Mouse (Mus musculus): Measurements from ENCODE around the gene Fam129a. TPM values are rescaled to one million over a fixed set of nuclear protein-coding genes. Genes with fewer than 3 reads are reported as not detected.
"Not testable (repeated sequence)": the region's sequence is repeated elsewhere in the genome, so short reads cannot be mapped to it uniquely, and the experiment has no call there.

The Fam129a gene
- polyA plus RNA-seq, 1 experiment from 2014 or later: 1.9 TPM

- ATAC-seq (ENCODE audit: insufficient read depth, low FRiP score, low TSS enrichment): no peak
Measured at GRCm38 (mm10) chr1:151689561-151689960, 118.6 kb downstream of the Fam129a start.

DNA sequence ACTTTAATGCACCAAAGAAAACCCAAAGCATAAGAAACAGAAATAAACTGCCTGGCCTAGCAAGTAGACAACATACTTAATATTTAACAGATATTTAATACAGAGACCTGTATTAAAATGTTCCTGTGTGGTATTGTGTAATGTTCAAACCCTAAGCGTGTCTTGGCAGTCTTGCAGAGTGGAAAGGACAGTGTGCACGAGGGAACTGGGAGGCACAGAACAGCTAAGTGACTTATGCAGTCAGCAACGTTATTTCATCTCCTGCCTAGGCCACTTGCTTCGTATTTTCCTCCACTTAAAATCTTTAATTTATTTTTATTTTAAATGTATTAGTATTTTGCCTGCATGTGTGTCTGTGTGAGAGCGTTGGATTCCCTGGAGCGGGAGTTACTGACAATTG, 119.1 kb downstream of the Fam129a start:
- 88% methylated on average over 6 of the region's 6 CpGs for WGBS
- Histone ChIP-seq H3K9me3 (ENCODE audit: control insufficient read depth, low read length) (no peaks in the 10 kb centered on the region), H3K4me3 (ENCODE audit: low read depth, low read length) (no peak overlapping the region), H3K27me3 (ENCODE audit: control insufficient read depth, insufficient read depth, low read length) (no peaks in the 10 kb centered on the region), H3K27ac (ENCODE audit: low read depth, low read length) (no peak overlapping the region), H3K4me1 (ENCODE audit: control insufficient read depth, insufficient read depth, low read length) (no peaks in the 10 kb centered on the region; the same call in 1 of the 2 replicates), H3K9ac (ENCODE audit: low read length) (no peak overlapping the region), H3K4me2 (ENCODE audit: low read depth) (no peak overlapping the region), H3K36me3 (ENCODE audit: control insufficient read depth, insufficient read depth, low read length) (no peaks in the 10 kb centered on the region)
- no peak for DNase-seq (ENCODE audit: low spot score)
- no peak for ATAC-seq (ENCODE audit: insufficient read depth, low FRiP score, low TSS enrichment)

More at GRCm38 (mm10) chr1:151689561-151689960, 118.6 kb downstream of the Fam129a start:
- Histone ChIP-seq H3K27ac (ENCODE audit: low read depth, low read length) (no peak overlapping the region), H3K4me1 (ENCODE audit: control insufficient read depth, insufficient read depth, low read length) (no peaks in the 10 kb centered on the region; the same call in 1 of the 2 replicates), H3K4me3 (ENCODE audit: low read depth, low read length) (no peak overlapping the region), H3K27me3 (ENCODE audit: control insufficient read depth, insufficient read depth, low read length) (no peaks in the 10 kb centered on the region), H3K4me2 (ENCODE audit: low read depth) (no peak overlapping the region), H3K36me3 (ENCODE audit: control insufficient read depth, insufficient read depth, low read length) (no peaks in the 10 kb centered on the region), H3K9me3 (ENCODE audit: control insufficient read depth, low read length) (no peaks in the 10 kb centered on the region), H3K9ac (ENCODE audit: low read length) (no peak overlapping the region)
- DNase-seq (ENCODE audit: low spot score): no peak
- WGBS: 79% methylated on average over 8 of the region's 8 CpGs

DNA sequence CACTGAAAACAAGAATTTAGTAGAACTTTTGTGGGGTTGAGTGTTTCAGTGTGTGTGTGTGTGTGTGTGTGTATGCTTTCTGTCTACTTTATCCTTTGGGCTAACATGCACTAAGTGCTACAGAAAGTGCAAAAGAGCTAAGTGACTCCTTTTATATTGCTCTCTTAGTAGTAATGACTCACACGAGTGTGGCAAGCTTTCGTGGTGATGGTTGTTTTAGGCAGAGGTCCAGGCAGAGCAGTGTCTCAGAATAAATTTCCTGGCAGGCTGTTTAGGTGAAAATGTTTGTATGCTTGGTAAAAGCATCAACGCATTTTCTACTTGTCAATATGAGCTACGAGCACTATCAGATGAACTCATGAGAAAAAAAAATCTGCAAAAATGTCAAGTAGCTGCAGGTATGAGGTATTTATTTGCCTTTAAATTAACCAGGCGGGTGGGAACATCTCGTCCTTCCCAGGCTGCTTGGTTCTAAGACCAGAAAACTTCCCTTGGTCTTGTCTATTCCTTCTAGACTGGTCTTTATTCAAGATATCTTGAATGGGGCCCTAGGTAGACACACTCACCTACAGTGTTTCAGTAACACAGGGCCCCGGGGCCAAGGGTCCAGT, 119.7 kb downstream of the Fam129a start:
- H3K4me1 ChIP-seq (ENCODE audit: control insufficient read depth, insufficient read depth, low read length): no peaks in the 10 kb centered on the region; the same call in 1 of the 2 replicates
- no peak overlapping the region for H3K4me3 ChIP-seq (ENCODE audit: low read depth, low read length)
- no peak overlapping the region for H3K27ac ChIP-seq (ENCODE audit: low read depth, low read length)
- H3K9me3 ChIP-seq (ENCODE audit: control insufficient read depth, low read length): no peaks in the 10 kb centered on the region
- 84% methylated on average over 7 of the region's 7 CpGs for WGBS
- H3K9ac ChIP-seq (ENCODE audit: low read length): no peak overlapping the region
- H3K27me3 ChIP-seq (ENCODE audit: control insufficient read depth, insufficient read depth, low read length): no peaks in the 10 kb centered on the region
- no peaks in the 10 kb centered on the region for H3K36me3 ChIP-seq (ENCODE audit: control insufficient read depth, insufficient read depth, low read length)
- ATAC-seq (ENCODE audit: insufficient read depth, low FRiP score, low TSS enrichment) (no peak), DNase-seq (ENCODE audit: low spot score) (no peak)
- no peak overlapping the region for H3K4me2 ChIP-seq (ENCODE audit: low read depth)

DNA sequence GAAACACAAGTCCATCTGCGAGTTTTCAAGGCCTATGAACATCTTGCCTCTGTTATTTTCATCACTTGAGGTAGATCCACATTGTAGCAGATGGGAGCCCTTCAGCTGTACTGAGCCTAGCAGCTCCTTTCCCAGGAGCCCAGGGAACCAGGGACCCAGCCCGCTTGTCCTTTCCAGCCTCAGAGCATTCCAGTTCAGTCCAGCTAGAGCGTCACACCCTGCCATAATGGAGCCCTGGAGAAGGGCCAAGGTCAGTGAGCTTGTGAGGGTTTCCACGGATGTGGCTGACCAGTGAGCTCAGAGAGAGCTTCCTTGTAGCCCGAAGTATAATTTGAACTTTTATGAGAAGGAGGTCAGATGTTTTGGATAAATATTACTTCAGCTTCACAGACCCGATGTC, 121.9 kb downstream of the Fam129a start:
- DNase-seq (ENCODE audit: low spot score); H3K9me3 ChIP-seq (ENCODE audit: control insufficient read depth, low read length); H3K27me3 ChIP-seq (ENCODE audit: control insufficient read depth, insufficient read depth, low read length); H3K4me2 ChIP-seq (ENCODE audit: low read depth); H3K4me1 ChIP-seq (ENCODE audit: control insufficient read depth, insufficient read depth, low read length); H3K9ac ChIP-seq (ENCODE audit: low read length); ATAC-seq (ENCODE audit: insufficient read depth, low FRiP score, low TSS enrichment); H3K36me3 ChIP-seq (ENCODE audit: control insufficient read depth, insufficient read depth, low read length); H3K4me3 ChIP-seq (ENCODE audit: low read depth, low read length); H3K27ac ChIP-seq (ENCODE audit: low read depth, low read length): not testable (repeated sequence)
- WGBS: 88% methylated on average over 6 of the region's 6 CpGs

GRCm38 (mm10) chr1:151696751-151697150, 125.8 kb downstream of the Fam129a start:
- no peaks in the 10 kb centered on the region for H3K36me3 ChIP-seq (ENCODE audit: control insufficient read depth, insufficient read depth, low read length)
- H3K4me2 ChIP-seq (ENCODE audit: low read depth): no peak overlapping the region
- no peaks in the 10 kb centered on the region for H3K4me1 ChIP-seq (ENCODE audit: control insufficient read depth, insufficient read depth, low read length)
- no peak overlapping the region for H3K4me3 ChIP-seq (ENCODE audit: low read depth, low read length)
- no peak overlapping the region for H3K9ac ChIP-seq (ENCODE audit: low read length)
- ATAC-seq (ENCODE audit: insufficient read depth, low FRiP score, low TSS enrichment) (no peak), DNase-seq (ENCODE audit: low spot score) (no peak)
- no peak overlapping the region for H3K27ac ChIP-seq (ENCODE audit: low read depth, low read length)
- H3K27me3 ChIP-seq (ENCODE audit: control insufficient read depth, insufficient read depth, low read length): no peaks in the 10 kb centered on the region
- H3K9me3 ChIP-seq (ENCODE audit: control insufficient read depth, low read length): no peaks in the 10 kb centered on the region
- 87% methylated on average over 7 of the region's 7 CpGs for WGBS

- Histone ChIP-seq H3K27me3 (ENCODE audit: control insufficient read depth, insufficient read depth, low read length) (no peaks in the 10 kb centered on the region), H3K4me3 (ENCODE audit: low read depth, low read length) (no peak overlapping the region), H3K4me1 (ENCODE audit: control insufficient read depth, insufficient read depth, low read length) (no peaks in the 10 kb centered on the region), H3K9ac (ENCODE audit: low read length) (no peak overlapping the region), H3K4me2 (ENCODE audit: low read depth) (no peak overlapping the region), H3K27ac (ENCODE audit: low read depth, low read length) (no peak overlapping the region), H3K9me3 (ENCODE audit: control insufficient read depth, low read length) (no peaks in the 10 kb centered on the region), H3K36me3 (ENCODE audit: control insufficient read depth, insufficient read depth, low read length) (no peaks in the 10 kb centered on the region)
- ATAC-seq (ENCODE audit: insufficient read depth, low FRiP score, low TSS enrichment) (no peak), DNase-seq (ENCODE audit: low spot score) (no peak)
- WGBS: 85% methylated on average over 7 of the region's 7 CpGs
Measured at GRCm38 (mm10) chr1:151697901-151698641, 127.1 kb downstream of the Fam129a start.

GRCm38 (mm10) chr1:151699363-151699762, 128.4 kb downstream of the Fam129a start:
- H3K4me3 ChIP-seq (ENCODE audit: low read depth, low read length): no peak overlapping the region
- H3K27me3 ChIP-seq (ENCODE audit: control insufficient read depth, insufficient read depth, low read length): no peaks in the 10 kb centered on the region
- no peak for ATAC-seq (ENCODE audit: insufficient read depth, low FRiP score, low TSS enrichment)
- H3K27ac ChIP-seq (ENCODE audit: low read depth, low read length): no peak overlapping the region
- no peak overlapping the region for H3K4me2 ChIP-seq (ENCODE audit: low read depth)
- no peaks in the 10 kb centered on the region for H3K9me3 ChIP-seq (ENCODE audit: control insufficient read depth, low read length)
- WGBS: 85% methylated on average over 7 of the region's 7 CpGs
- DNase-seq (ENCODE audit: low spot score): no peak
- H3K36me3 ChIP-seq (ENCODE audit: control insufficient read depth, insufficient read depth, low read length): no peaks in the 10 kb centered on the region
- H3K9ac ChIP-seq (ENCODE audit: low read length): no peak overlapping the region
- H3K4me1 ChIP-seq (ENCODE audit: control insufficient read depth, insufficient read depth, low read length): no peaks in the 10 kb centered on the region

GRCm38 (mm10) chr1:151702816-151703215, 131.8 kb downstream of the Fam129a start:
- Histone ChIP-seq H3K4me2 (ENCODE audit: low read depth) (no peak overlapping the region), H3K27ac (ENCODE audit: low read depth, low read length) (no peak overlapping the region), H3K27me3 (ENCODE audit: control insufficient read depth, insufficient read depth, low read length) (no peaks in the 10 kb centered on the region), H3K9ac (ENCODE audit: low read length) (no peak overlapping the region), H3K4me3 (ENCODE audit: low read depth, low read length) (no peak overlapping the region), H3K36me3 (ENCODE audit: control insufficient read depth, insufficient read depth, low read length) (no peaks in the 10 kb centered on the region), H3K4me1 (ENCODE audit: control insufficient read depth, insufficient read depth, low read length) (no peaks in the 10 kb centered on the region), H3K9me3 (ENCODE audit: control insufficient read depth, low read length) (no peaks in the 10 kb centered on the region)
- DNase-seq (ENCODE audit: low spot score): no peak
- 34% methylated on average over 1 of the region's 1 CpGs for WGBS
- ATAC-seq (ENCODE audit: insufficient read depth, low FRiP score, low TSS enrichment): no peak

All from neural tube, embryonic 11.5 days (tissue).